Mouse (Mus musculus): ENCODE data around the gene Morc1. TPM values are rescaled to one million over a fixed set of nuclear protein-coding genes. Genes with fewer than 3 reads are reported as not detected.

The Morc1 gene
- polyA plus RNA-seq, 1 experiment = 0.04 TPM

- no peak for TF ChIP-seq POLR2A (IDR thresholded peaks at IDR 0.05; ENCODE audit: extremely low read depth, insufficient read depth, low read length)
- TF ChIP-seq CTCF (IDR thresholded peaks at IDR 0.05; ENCODE audit: extremely low read depth, insufficient read depth, low read length) = no peak
- H3K4me3 ChIP-seq (ENCODE audit: insufficient read depth, low read length) = no peak overlapping the region
- no peak overlapping the region for H3K27ac ChIP-seq (ENCODE audit: insufficient read depth, low read length)
- no peaks in the 10 kb centered on the region for H3K4me1 ChIP-seq (ENCODE audit: control insufficient read depth, insufficient read depth, low read length)
Observed at GRCm38 (mm10) chr16:48613783-48614182, 182.7 kb downstream of the Morc1 start.

- Histone ChIP-seq H3K27ac (ENCODE audit: insufficient read depth, low read length) (no peak overlapping the region), H3K4me1 (ENCODE audit: control insufficient read depth, insufficient read depth, low read length) (no peaks in the 10 kb centered on the region), H3K4me3 (ENCODE audit: insufficient read depth, low read length) (no peak overlapping the region)
- TF ChIP-seq CTCF (IDR thresholded peaks at IDR 0.05; ENCODE audit: extremely low read depth, insufficient read depth, low read length) = no peak
Observed at GRCm38 (mm10) chr16:48620510-48620909, 189.5 kb downstream of the Morc1 start.

GRCm38 (mm10) chr16:48621019-48621418 lies 190.0 kb downstream of the Morc1 start:
- Histone ChIP-seq H3K4me1 (ENCODE audit: control insufficient read depth, insufficient read depth, low read length) (no peaks in the 10 kb centered on the region), H3K4me3 (ENCODE audit: insufficient read depth, low read length) (no peak overlapping the region), H3K27ac (ENCODE audit: insufficient read depth, low read length) (no peak overlapping the region)
- TF ChIP-seq CTCF (IDR thresholded peaks at IDR 0.05; ENCODE audit: extremely low read depth, insufficient read depth, low read length) (no peak), POLR2A (IDR thresholded peaks at IDR 0.05; ENCODE audit: extremely low read depth, insufficient read depth, low read length) (no peak)

- no peak overlapping the region for H3K4me3 ChIP-seq (ENCODE audit: insufficient read depth, low read length)
- TF ChIP-seq CTCF (IDR thresholded peaks at IDR 0.05; ENCODE audit: extremely low read depth, insufficient read depth, low read length) (peak; percentile 15; the same call in 1 of the 2 replicates), POLR2A (IDR thresholded peaks at IDR 0.05; ENCODE audit: extremely low read depth, insufficient read depth, low read length) (no peak)
- no peaks in the 10 kb centered on the region for H3K4me1 ChIP-seq (ENCODE audit: control insufficient read depth, insufficient read depth, low read length)
- no peak overlapping the region for H3K27ac ChIP-seq (ENCODE audit: insufficient read depth, low read length)
Observed at GRCm38 (mm10) chr16:48623447-48623846, 192.4 kb downstream of the Morc1 start.

GRCm38 (mm10) chr16:48626186-48626585 lies 195.1 kb downstream of the Morc1 start:
- H3K4me1 ChIP-seq (ENCODE audit: control insufficient read depth, insufficient read depth, low read length) = no peaks in the 10 kb centered on the region
- H3K27ac ChIP-seq (ENCODE audit: insufficient read depth, low read length) = no peak overlapping the region
- TF ChIP-seq CTCF (IDR thresholded peaks at IDR 0.05; ENCODE audit: extremely low read depth, insufficient read depth, low read length) (no peak), POLR2A (IDR thresholded peaks at IDR 0.05; ENCODE audit: extremely low read depth, insufficient read depth, low read length) (no peak)
- H3K4me3 ChIP-seq (ENCODE audit: insufficient read depth, low read length) = no peak overlapping the region

- Histone ChIP-seq H3K27ac (ENCODE audit: insufficient read depth, low read length) (no peak overlapping the region), H3K4me1 (ENCODE audit: control insufficient read depth, insufficient read depth, low read length) (no peaks in the 10 kb centered on the region), H3K4me3 (ENCODE audit: insufficient read depth, low read length) (no peak overlapping the region)
- TF ChIP-seq CTCF (IDR thresholded peaks at IDR 0.05; ENCODE audit: extremely low read depth, insufficient read depth, low read length) (no peak), POLR2A (IDR thresholded peaks at IDR 0.05; ENCODE audit: extremely low read depth, insufficient read depth, low read length) (no peak)
Observed at GRCm38 (mm10) chr16:48627296-48627695, 196.3 kb downstream of the Morc1 start.

- TF ChIP-seq CTCF (IDR thresholded peaks at IDR 0.05; ENCODE audit: extremely low read depth, insufficient read depth, low read length) (no peak), POLR2A (IDR thresholded peaks at IDR 0.05; ENCODE audit: extremely low read depth, insufficient read depth, low read length) (no peak)
- Histone ChIP-seq H3K4me3 (ENCODE audit: insufficient read depth, low read length) (no peak overlapping the region), H3K4me1 (ENCODE audit: control insufficient read depth, insufficient read depth, low read length) (no peaks in the 10 kb centered on the region), H3K27ac (ENCODE audit: insufficient read depth, low read length) (no peak overlapping the region)
Observed at GRCm38 (mm10) chr16:48629710-48630109, 198.7 kb downstream of the Morc1 start.

- TF ChIP-seq CTCF (IDR thresholded peaks at IDR 0.05; ENCODE audit: extremely low read depth, insufficient read depth, low read length) (no peak), POLR2A (IDR thresholded peaks at IDR 0.05; ENCODE audit: extremely low read depth, insufficient read depth, low read length) (no peak)
- Histone ChIP-seq H3K27ac (ENCODE audit: insufficient read depth, low read length) (no peak overlapping the region), H3K4me3 (ENCODE audit: insufficient read depth, low read length) (no peak overlapping the region), H3K4me1 (ENCODE audit: control insufficient read depth, insufficient read depth, low read length) (no peaks in the 10 kb centered on the region)
Observed at GRCm38 (mm10) chr16:48630466-48630865, 199.4 kb downstream of the Morc1 start.

GRCm38 (mm10) chr16:48632351-48632750 lies 201.3 kb downstream of the Morc1 start:
- no peak for TF ChIP-seq POLR2A (IDR thresholded peaks at IDR 0.05; ENCODE audit: extremely low read depth, insufficient read depth, low read length)
- no peak for TF ChIP-seq CTCF (IDR thresholded peaks at IDR 0.05; ENCODE audit: extremely low read depth, insufficient read depth, low read length)
- Histone ChIP-seq H3K27ac (ENCODE audit: insufficient read depth, low read length) (no peak overlapping the region), H3K4me3 (ENCODE audit: insufficient read depth, low read length) (no peak overlapping the region), H3K4me1 (ENCODE audit: control insufficient read depth, insufficient read depth, low read length) (no peaks in the 10 kb centered on the region)

GRCm38 (mm10) chr16:48646246-48646645 lies 215.2 kb downstream of the Morc1 start:
- Histone ChIP-seq H3K4me3 (ENCODE audit: insufficient read depth, low read length) (no peak overlapping the region), H3K27ac (ENCODE audit: insufficient read depth, low read length) (no peak overlapping the region), H3K4me1 (ENCODE audit: control insufficient read depth, insufficient read depth, low read length) (no peaks in the 10 kb centered on the region)
- TF ChIP-seq POLR2A (IDR thresholded peaks at IDR 0.05; ENCODE audit: extremely low read depth, insufficient read depth, low read length) (no peak), CTCF (IDR thresholded peaks at IDR 0.05; ENCODE audit: extremely low read depth, insufficient read depth, low read length) (no peak)

- no peaks in the 10 kb centered on the region for H3K4me1 ChIP-seq (ENCODE audit: control insufficient read depth, insufficient read depth, low read length)
- no peak overlapping the region for H3K4me3 ChIP-seq (ENCODE audit: insufficient read depth, low read length)
- no peak overlapping the region for H3K27ac ChIP-seq (ENCODE audit: insufficient read depth, low read length)
- no peak for TF ChIP-seq POLR2A (IDR thresholded peaks at IDR 0.05; ENCODE audit: extremely low read depth, insufficient read depth, low read length)
- no peak for TF ChIP-seq CTCF (IDR thresholded peaks at IDR 0.05; ENCODE audit: extremely low read depth, insufficient read depth, low read length)
Observed at GRCm38 (mm10) chr16:48671696-48672095, 240.7 kb downstream of the Morc1 start.
